ENCODE assay signal across 8 mouse cellular contexts in genomic region chr8:109736819-109737218, GRCm38 (mm10). TPM values are rescaled to one million over a fixed set of nuclear protein-coding genes. Genes with fewer than 3 reads are reported as not detected.
A peak's percentile ranks its signal among the peaks of the same experiment; 100 is the strongest.
DNase-seq lines count a peak whose midpoint lies in the region; ATAC-seq and TF ChIP-seq lines count a peak whose summit lies in the region.

No protein-coding gene starts in this region.

- H3K4me3 ChIP-seq in lung, embryonic 14.5 days (ENCODE audit: low read depth, low read length), result peak overlapping the region; percentile 98
- H3K4me3 ChIP-seq in embryonic facial prominence, embryonic 12.5 days, result peak overlapping the region; percentile 93
- peak overlapping the region; percentile 99 for H3K4me3 ChIP-seq in midbrain, embryonic 16.5 days (ENCODE audit: low read depth, low read length)

- TF ChIP-seq CTCF in lung, embryonic 14.5 days (IDR thresholded peaks at IDR 0.05; ENCODE audit: low read depth), result no peak

- peak; percentile 13 for DNase-seq in lung, embryonic 14.5 days
- DNase-seq in lung, postnatal 25 days (ENCODE audit: low spot score), result no peak
- peak; percentile 63 for DNase-seq in induced T-regulatory cell, adult 2 months (ENCODE audit: low read depth)
- DNase-seq in cerebellum, postnatal 14 days, result no peak
- no peak for DNase-seq in right cerebral cortex, postnatal 4 days
- DNase-seq in urinary bladder, adult 18-20 months (ENCODE audit: low spot score in 2 of 2), result no peak

- H3K27ac ChIP-seq in lung, embryonic 14.5 days (ENCODE audit: low read depth), result peak overlapping the region; percentile 76; the same call in 1 of the 2 replicates
- H3K27ac ChIP-seq in embryonic facial prominence, embryonic 12.5 days, result no peak overlapping the region
- peak overlapping the region; percentile 69; the same call in 1 of the 2 replicates for H3K27ac ChIP-seq in midbrain, embryonic 16.5 days (ENCODE audit: low read length)

- peak overlapping the region; percentile 94 for H3K4me2 ChIP-seq in lung, embryonic 14.5 days
- H3K4me2 ChIP-seq in embryonic facial prominence, embryonic 12.5 days (replicated peaks), result peak overlapping the region; percentile 93
- peak overlapping the region; percentile 95 for H3K4me2 ChIP-seq in midbrain, embryonic 16.5 days (ENCODE audit: low read length)

- peaks cover 6% of the 10 kb centered on the region for H3K4me1 ChIP-seq in lung, embryonic 14.5 days (ENCODE audit: insufficient read depth)
- H3K4me1 ChIP-seq in embryonic facial prominence, embryonic 12.5 days, result peaks cover 14% of the 10 kb centered on the region
- H3K4me1 ChIP-seq in midbrain, embryonic 16.5 days (ENCODE audit: control insufficient read depth, insufficient read depth, low read length), result peaks cover 13% of the 10 kb centered on the region

- H3K9ac ChIP-seq in lung, embryonic 14.5 days, result peak overlapping the region; percentile 96
- peak overlapping the region; percentile 95 for H3K9ac ChIP-seq in embryonic facial prominence, embryonic 12.5 days
- H3K9ac ChIP-seq in midbrain, embryonic 16.5 days (ENCODE audit: low read depth, low read length), result peak overlapping the region; percentile 99

- H3K9me3 ChIP-seq in lung, embryonic 14.5 days (ENCODE audit: low read depth, low read length), result no peaks in the 10 kb centered on the region
- H3K9me3 ChIP-seq in embryonic facial prominence, embryonic 12.5 days, result no peaks in the 10 kb centered on the region
- no peaks in the 10 kb centered on the region for H3K9me3 ChIP-seq in midbrain, embryonic 16.5 days (replicated peaks; ENCODE audit: control insufficient read depth, low read length, poor library complexity, severe bottlenecking)

- peak; percentile 6; the same call in 1 of the 2 replicates for ATAC-seq in lung, embryonic 14.5 days (ENCODE audit: insufficient read depth)
- ATAC-seq in embryonic facial prominence, embryonic 12.5 days (ENCODE audit: insufficient number of reproducible peaks, insufficient read depth, low FRiP score, low TSS enrichment), result no peak
- no peak for ATAC-seq in midbrain, embryonic 16.5 days

- no peaks in the 10 kb centered on the region for H3K27me3 ChIP-seq in lung, embryonic 14.5 days (ENCODE audit: insufficient read depth, low read length)
- no peaks in the 10 kb centered on the region for H3K27me3 ChIP-seq in embryonic facial prominence, embryonic 12.5 days
- no peaks in the 10 kb centered on the region for H3K27me3 ChIP-seq in midbrain, embryonic 16.5 days (ENCODE audit: control insufficient read depth, insufficient read depth, low read depth, low read length)

- WGBS in lung, embryonic 14.5 days, result 3% methylated on average over 8 of the region's 8 CpGs
- 11% methylated on average over 8 of the region's 8 CpGs for WGBS in embryonic facial prominence, embryonic 12.5 days
- 9% methylated on average over 8 of the region's 8 CpGs for WGBS in midbrain, embryonic 16.5 days

- H3K36me3 ChIP-seq in lung, embryonic 14.5 days (ENCODE audit: insufficient read depth), result peaks cover 24% of the 10 kb centered on the region
- peaks cover 30% of the 10 kb centered on the region for H3K36me3 ChIP-seq in embryonic facial prominence, embryonic 12.5 days
- H3K36me3 ChIP-seq in midbrain, embryonic 16.5 days (ENCODE audit: control insufficient read depth, insufficient read depth, low read length), result peaks cover 17% of the 10 kb centered on the region; the same call in 1 of the 2 replicates

RNA-seq across cellular contexts. Expression of gene Atxn1l, which starts 0.7 kb away (rescaled TPM):
- polyA plus RNA-seq in lung, embryonic 14.5 days (2014; fragmentation: Nextera tagmentation; extraction: Ambion mirVana), result 8.4 and 11.2 TPM in 2 replicates
- 9.3 and 9.6 TPM in 2 replicates for polyA plus RNA-seq in embryonic facial prominence, embryonic 12.5 days (2016; fragmentation: Nextera tagmentation; extraction: Ambion mirVana)
- polyA plus RNA-seq in midbrain, embryonic 16.5 days (2015; fragmentation: Nextera tagmentation; extraction: Ambion mirVana), result 3.7 and 5.1 TPM in 2 replicates

RNA-seq across cellular contexts. Expression of gene Zfp821, which starts 31.5 kb away (rescaled TPM):
- 29.0 and 29.2 TPM in 2 replicates for polyA plus RNA-seq in lung, embryonic 14.5 days (2014; fragmentation: Nextera tagmentation; extraction: Ambion mirVana)
- 58.2 and 60.6 TPM in 2 replicates for polyA plus RNA-seq in embryonic facial prominence, embryonic 12.5 days (2016; fragmentation: Nextera tagmentation; extraction: Ambion mirVana)
- polyA plus RNA-seq in midbrain, embryonic 16.5 days (2015; fragmentation: Nextera tagmentation; extraction: Ambion mirVana), result 69.6 and 76.1 TPM in 2 replicates

RNA-seq across cellular contexts. Expression of gene Ap1g1, which starts 41.5 kb away (rescaled TPM):
- polyA plus RNA-seq in lung, embryonic 14.5 days (2014; fragmentation: Nextera tagmentation; extraction: Ambion mirVana), result 38.0 and 41.8 TPM in 2 replicates
- 52.9 and 54.4 TPM in 2 replicates for polyA plus RNA-seq in embryonic facial prominence, embryonic 12.5 days (2016; fragmentation: Nextera tagmentation; extraction: Ambion mirVana)
- 53.0 and 55.4 TPM in 2 replicates for polyA plus RNA-seq in midbrain, embryonic 16.5 days (2015; fragmentation: Nextera tagmentation; extraction: Ambion mirVana)

RNA-seq across cellular contexts. Expression of gene Ist1, which starts 43.8 kb away (rescaled TPM):
- 136 and 140 TPM in 2 replicates for polyA plus RNA-seq in lung, embryonic 14.5 days (2014; fragmentation: Nextera tagmentation; extraction: Ambion mirVana)
- polyA plus RNA-seq in embryonic facial prominence, embryonic 12.5 days (2016; fragmentation: Nextera tagmentation; extraction: Ambion mirVana), result 157 and 165 TPM in 2 replicates
- polyA plus RNA-seq in midbrain, embryonic 16.5 days (2015; fragmentation: Nextera tagmentation; extraction: Ambion mirVana), result 158 and 171 TPM in 2 replicates

Comparison
In these comparisons a context has a peak if more than half of its experiments do, and no peak if none do; other contexts are left out.
1. DNase-seq: peak in lung, embryonic 14.5 days (single experiment) and induced T-regulatory cell, adult 2 months (single experiment); none in lung, postnatal 25 days (single experiment), cerebellum, postnatal 14 days (0 of 2), right cerebral cortex, postnatal 4 days (single experiment) and urinary bladder, adult 18-20 months (0 of 2).
2. Peak in every context shown above with its lines, with median percentiles within 50 percentile points of each other: H3K4me2 ChIP-seq, H3K4me3 ChIP-seq and H3K9ac ChIP-seq.